Mouse (Mus musculus) kidney, adult 11 months (tissue): ENCODE results near the gene Olfr605.
"Not testable (repeated sequence)": the region's sequence is repeated elsewhere in the genome, so short reads cannot be mapped to it uniquely, and the experiment has no call there.

Experiments used
- DNase-seq: peaks from one replicate; pipeline ENCODE4 v3.0.0; 2022

Olfr605 gene

DNA sequence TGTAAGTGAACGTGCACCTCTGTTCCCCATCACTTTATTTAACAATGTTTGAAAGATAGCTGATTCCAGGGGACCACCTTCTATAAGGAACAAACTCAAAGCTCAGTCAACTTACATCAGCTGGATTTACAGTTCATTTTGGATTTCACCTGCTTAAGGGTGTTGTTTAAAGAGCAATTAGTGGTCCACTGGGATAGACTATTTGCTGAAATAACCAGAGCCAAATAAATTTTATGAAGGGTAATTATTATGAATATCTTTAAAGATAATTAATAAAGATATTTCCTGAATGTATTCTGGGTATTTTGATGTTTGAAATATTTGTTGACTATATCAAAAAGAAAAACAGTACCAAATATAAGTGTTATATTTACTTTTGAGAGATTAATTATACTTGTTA, at the start of gene Olfr605:
Gene Olfr605, minus strand, starts transcription at position 101 of the 400 bp plus-strand sequence.
- DNase-seq: no peak

DNA sequence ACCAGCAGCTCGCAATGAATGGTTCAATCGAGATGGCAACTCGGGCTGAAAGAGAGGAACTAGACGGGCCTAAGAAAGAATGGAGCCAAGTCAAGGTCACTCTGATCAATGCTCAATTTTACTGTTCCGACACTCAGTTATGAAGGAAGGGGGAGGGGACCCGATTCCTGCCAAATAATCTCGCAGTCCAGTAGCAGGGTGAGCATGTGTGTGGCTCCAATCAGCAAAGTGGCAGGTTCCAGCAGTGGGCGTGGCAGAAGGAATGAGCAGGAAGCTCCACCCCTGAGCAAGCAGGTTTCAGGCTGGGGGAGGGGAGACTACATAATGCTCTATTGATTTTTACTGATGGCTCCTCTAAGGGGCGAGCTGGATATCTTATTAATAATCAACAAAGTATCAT, 31.9 kb upstream of the Olfr605 start:
- not testable (repeated sequence) for DNase-seq

DNA sequence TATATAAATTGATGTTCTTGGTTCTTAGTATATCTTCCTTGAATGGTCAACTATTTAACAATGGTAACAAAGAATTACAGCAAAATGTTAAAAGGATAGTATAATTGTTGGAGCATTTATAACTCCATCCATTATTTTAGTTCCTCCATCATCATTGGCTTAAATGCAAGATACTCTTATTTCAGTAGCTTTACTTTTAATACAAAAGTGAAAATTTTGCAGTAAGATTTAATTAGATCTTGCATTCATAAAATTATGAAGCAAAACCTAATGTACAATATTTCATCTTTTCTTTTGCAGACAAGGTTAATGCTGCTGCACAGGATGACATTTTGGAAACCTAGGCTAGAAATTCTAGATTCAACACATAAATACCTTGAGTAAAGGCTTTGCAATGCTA, 24.3 kb upstream of the Olfr605 start, which contains the start of gene Olfr608:
Gene Olfr608, plus strand, starts transcription at position 301 of the 400 bp plus-strand sequence.
- no peak for DNase-seq

DNA sequence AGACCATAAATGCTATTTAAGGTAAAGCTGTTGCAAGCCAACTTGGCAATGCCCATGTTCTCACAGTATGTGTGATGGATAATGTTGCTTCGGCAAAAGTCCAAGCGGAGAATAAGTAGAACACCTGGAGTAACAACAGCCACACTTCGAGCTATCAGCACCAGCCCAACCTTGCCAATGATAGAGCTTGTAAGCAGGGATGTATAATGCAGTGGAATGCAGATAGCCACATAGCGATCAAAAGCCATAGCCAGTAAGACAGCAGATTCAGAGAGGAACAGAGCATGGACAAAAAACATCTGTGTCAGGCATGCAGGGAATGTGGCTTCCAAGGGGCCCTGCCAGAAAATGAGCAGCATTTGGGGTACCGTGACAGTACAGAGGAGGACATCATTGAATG, 15.4 kb upstream of the Olfr605 start:
- DNase-seq: no peak

DNA sequence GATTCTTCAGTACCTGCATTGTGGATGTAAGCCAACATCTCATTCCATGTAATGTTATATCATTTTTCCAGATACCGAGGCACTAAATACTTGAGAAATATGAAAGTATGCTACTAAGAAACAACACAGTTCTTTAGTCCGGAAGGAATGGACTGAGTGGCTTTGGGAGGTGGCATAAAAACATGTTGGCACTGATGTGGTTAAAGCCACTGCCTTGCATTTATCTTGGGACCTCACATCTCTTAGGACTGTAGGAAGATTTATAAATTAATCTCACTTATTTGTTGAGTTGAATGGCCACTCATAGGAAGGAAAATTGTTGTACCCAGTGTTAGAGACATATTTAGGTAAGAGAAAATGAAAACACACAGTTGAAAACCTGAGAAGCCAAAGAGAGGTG, 3.5 kb upstream of the Olfr605 start, which contains the start of gene Olfr606:
Gene Olfr606, plus strand, starts transcription at position 301 of the 400 bp plus-strand sequence.
- no peak for DNase-seq

DNA sequence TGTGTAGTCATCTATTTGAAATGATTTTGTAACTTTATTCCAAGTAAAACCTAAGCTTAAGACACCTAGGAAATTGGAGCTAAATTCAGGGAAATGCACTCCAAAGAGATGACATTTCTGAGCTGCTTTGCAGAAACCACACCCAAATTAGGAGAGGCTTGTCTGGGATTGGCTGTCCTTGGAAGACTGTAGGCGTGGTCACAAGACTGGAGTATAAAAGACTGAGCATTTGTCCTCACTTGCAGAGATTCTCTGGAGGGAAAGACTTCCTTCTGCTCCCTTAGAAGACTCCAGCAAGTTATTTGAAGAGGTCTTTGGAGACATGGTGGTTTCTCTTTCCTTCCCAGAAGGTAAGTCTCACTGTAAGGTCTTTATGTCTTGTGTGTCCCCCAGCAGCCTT, 30.5 kb downstream of the Olfr605 start, which contains the start of gene Usp17lc:
Gene Usp17lc, plus strand, starts transcription at position 301 of the 400 bp plus-strand sequence.
- DNase-seq: not testable (repeated sequence)

DNA sequence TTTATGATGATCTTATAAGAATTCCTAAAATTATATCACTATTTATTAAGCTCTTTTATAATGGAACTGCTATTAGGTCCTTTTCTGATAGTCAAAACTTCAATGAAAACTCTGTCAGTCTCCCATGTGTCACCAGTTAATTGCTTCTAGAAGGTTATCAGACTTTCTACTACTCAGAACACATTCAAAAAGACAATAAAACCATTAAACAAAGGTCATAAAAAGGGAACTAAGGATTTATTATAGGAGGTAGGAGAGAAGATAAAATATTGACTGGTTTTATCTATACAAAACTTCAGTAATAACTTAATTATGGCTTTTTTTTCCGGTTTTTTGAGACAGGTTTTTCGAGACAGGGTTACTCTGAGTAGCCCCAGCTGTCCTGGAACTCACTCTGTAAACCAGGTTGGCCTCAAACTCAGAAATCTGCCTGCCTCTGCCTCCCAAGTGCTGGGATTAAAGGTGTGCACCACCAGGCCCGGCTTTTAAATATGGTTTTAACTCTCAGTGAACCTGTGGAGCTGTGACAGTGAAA, 38.7 kb downstream of the Olfr605 start:
- not testable (repeated sequence) for DNase-seq

DNA sequence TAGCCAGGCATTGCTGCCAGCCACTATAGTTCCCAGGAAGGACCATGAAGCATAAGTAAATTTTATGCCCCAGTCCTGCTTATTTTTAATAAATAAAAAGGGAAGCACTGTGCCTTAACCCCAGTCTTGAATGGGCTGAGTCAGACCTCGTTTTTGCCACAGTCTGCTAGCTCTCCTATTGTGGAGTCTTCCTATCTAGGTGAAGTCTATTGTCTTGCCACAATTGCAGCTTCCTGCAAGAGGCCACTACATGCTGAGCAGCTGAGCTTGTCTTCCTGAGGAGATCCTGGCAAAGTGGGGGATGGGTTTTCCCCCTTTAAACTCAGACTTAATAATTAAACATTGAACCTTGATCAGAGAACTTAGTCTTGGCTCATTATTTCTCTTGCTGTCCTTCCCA, 46.3 kb downstream of the Olfr605 start:
- no peak for DNase-seq

DNA sequence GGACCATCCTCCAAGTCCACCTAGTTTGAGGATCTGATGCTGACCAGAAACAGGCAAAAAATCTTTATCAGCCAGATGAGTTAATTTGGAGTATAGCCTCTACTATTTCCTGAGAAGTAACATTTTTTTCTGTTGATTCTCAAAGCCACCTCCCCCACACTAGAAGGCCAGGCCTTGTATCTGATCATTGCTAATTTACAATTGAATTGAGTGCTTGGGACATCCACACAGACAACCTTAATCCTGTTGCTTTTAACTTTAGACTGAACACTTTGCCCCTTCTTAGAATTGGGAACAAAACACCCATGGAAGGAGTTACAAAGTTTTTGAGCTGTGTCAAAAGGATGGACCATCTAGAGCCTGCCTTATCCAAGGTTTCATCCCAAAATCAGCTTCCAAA, 47.5 kb downstream of the Olfr605 start:
- DNase-seq: no peak
